Mouse (Mus musculus): Measurements from ENCODE around the gene Fgfrl1. TPM values are rescaled to one million over a fixed set of nuclear protein-coding genes. Genes with fewer than 3 reads are reported as not detected.

The Fgfrl1 gene
- 39.0 and 44.7 TPM in 2 replicates for total RNA-seq (2021)
- long read RNA-seq, experiment 1, transcript Fgfrl1-201 (7 exons, 2,329 nt): major isoform, 11 of 25 reads
- long read RNA-seq, experiment 1, partial matches to known transcripts: 6 of 25 reads
- long read RNA-seq, experiment 1, other reads (novel, unspliced or antisense): 7 of 25 reads
- long read RNA-seq, experiment 2, transcript Fgfrl1-201 (7 exons, 2,329 nt): major isoform, 17 of 28 reads
- long read RNA-seq, experiment 2, partial matches to known transcripts: 1 of 28 reads
- long read RNA-seq, experiment 2, other reads (novel, unspliced or antisense): 9 of 28 reads

- DNase-seq: peak; percentile 87
Observed at GRCm38 (mm10) chr5:108692271-108692670, at the start of gene Fgfrl1. Gene Fgfrl1 (plus strand): TSS chr5:108692382.

DNA sequence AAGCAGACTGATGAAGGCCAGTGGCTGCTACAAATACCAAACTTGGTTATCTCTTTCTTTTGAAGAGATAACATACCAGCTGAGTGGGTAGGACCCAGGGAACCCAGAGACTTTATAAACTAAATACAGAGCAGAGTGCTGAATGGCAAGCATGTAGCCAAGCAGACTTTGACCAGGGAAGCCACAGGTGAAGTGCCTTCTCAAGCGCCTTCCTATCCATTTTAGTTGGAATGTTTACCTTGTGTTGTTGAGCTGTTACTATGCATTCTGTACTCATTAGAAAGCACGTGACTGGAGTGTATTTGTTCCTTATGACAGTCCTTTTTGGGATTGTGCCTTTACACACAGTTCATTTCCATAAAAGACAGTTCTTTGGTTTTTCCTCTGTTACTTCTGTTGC, 48.5 kb upstream of the Fgfrl1 start:
- DNase-seq: no peak

- DNase-seq: no peak
Observed at GRCm38 (mm10) chr5:108645651-108646342, 46.4 kb upstream of the Fgfrl1 start.

DNA sequence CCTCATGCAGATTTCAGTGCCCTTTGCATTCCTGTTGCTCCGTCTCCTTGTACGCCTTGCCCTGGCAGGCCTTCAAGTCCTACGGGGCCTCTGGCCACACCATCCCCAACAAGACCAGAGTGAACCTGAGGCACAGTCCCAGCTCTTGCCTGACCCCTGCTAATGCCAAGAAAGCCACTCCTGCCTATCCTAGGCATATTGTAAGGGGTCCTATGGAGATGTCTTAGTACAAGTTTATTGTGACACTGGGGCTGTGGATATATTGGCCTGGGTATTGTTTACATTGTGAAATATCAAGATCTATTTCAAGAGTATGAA, 45.9 kb upstream of the Fgfrl1 start:
- DNase-seq: no peak

DNA sequence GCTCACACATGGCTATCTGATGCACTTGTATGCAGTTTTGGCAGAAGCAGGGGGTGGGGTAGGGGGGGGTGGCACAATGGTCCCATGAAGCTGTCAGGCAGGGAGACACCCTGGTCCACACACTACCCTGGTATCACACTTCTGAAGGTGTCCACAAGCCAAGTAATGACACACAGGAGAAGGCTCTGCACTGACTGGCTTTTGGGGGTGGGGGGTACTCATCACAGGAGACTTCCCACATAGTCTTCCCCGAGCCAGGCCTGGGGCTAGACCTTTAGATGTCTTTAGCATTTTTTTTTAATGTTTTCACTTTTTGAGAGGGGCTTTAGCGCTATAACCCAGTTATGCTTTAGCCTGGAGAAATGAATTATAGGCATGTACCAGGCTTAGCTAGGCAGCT, 44.9 kb upstream of the Fgfrl1 start:
- no peak for DNase-seq

GRCm38 (mm10) chr5:108647820-108648465, 44.2 kb upstream of the Fgfrl1 start:
- DNase-seq: no peak

DNA sequence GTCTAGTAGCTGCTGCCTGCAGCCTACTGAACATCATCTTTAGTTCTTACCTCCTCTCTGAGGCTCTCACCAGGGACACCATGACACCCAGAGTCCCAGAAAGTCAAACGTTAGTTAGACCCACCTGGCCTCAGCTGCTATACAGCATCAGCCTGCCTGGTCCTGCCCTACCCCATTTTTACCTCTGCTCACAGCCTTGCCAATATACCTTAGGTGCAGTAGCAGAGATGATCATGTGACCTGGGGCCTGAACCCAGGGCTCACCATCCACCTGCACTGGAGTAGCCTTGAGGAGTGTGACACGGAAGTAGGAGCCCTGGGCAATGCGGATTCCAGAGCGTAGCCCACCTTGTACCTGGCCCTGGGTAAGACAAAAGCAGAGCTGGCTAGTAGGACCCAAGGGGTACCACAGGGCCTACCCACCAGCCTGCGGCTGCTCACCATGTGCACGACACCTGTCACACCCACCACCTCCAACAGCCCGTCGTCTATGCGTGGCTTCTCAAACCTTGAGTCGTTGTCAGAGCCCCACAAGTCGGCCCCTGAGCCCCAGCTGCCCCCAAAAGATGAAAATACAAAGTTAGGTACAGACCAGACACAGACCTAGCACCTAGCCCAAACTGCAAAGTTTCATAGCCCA, 43.1 kb upstream of the Fgfrl1 start:
- DNase-seq: no peak

- DNase-seq: no peak
Observed at GRCm38 (mm10) chr5:108650341-108650740, 41.8 kb upstream of the Fgfrl1 start.

- DNase-seq: no peak
Observed at GRCm38 (mm10) chr5:108651136-108651720, 41.0 kb upstream of the Fgfrl1 start.

DNA sequence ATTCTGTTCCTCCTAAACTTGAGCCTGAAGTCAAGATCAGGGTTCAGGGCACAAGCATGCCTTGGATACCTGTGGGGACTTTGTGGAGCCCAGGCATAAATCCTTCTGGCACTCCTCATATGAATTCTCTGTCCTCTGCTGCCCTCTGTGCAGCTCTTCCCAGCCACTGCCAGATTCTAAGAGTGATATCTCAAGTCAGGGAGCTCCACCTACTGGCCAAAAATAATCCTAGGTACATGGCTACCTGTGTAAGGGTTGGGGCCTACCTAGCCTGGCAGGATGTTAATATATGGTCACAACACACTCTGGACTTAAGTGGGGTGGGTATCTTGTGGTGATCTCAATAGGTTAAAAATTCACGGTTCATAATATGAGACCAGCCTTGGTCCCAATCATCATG, 40.4 kb upstream of the Fgfrl1 start:
- peak; percentile 69 for DNase-seq

GRCm38 (mm10) chr5:108653341-108653740, 38.8 kb upstream of the Fgfrl1 start:
- no peak for DNase-seq

DNA sequence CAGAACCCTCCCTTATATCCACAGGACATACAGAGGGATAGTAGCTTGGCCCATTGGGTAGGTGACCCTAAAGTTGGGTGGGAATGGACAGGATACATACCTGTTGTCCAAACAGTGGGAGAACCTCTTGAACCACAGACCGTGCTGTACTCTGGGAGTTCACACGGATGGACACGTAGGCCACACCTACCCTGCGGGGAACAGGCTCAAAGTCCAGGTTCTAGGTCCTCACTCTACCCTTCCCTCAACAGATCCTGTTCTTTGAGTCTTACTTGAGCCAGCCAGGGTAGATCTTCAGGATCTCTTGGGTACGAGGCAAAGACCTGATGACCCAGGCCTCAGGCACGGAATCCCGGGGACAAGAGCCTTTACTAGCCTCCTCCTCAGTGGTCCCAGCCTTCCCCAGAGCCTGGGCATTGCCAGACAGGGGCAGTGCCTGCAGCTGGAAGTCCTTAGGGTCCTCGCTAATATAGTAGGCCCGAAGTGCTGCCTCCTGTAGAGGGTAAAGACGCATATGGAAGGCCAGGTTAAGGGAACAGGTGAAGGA, 37.7 kb upstream of the Fgfrl1 start:
- no peak for DNase-seq

DNA sequence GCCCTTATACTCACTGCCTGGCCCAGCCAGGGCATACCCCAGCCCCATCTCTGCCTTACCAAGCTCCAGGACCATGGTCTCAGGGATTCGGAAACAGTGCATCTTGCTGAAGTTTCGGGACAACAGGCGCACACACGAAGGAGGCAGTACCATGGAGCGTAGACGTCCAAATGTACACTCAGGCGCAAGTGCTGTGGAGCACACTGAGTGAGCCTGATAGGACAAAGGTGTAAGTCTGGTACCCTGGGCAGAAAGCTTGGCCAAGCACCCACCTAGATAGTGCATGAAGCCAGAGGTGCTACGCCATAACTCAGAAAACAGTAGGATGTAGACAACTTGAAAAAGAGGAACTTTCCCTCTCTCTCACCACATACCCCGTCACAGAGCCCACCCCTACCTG, 36.8 kb upstream of the Fgfrl1 start:
- no peak for DNase-seq

- DNase-seq: no peak
Observed at GRCm38 (mm10) chr5:108655891-108656650, 36.1 kb upstream of the Fgfrl1 start.

DNA sequence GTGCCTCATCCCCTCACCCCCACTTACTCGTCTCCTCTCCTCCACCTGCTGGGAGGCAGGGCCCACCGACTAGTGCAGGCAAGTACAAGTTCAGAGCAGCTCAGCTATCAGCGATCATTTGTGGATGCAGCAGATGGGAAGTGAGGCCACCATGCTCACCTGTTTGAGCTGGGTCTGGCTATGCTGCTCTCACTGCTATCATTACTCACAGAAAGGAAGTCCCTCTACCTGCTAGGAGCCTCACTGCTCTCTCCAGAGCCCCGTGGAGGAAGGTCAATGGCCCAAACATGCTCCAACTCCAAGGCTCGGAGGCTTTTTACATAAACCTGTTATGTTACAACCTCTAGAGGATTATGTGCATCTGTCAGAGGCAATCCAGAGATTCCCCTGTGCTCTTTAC, 34.8 kb upstream of the Fgfrl1 start:
- DNase-seq: no peak

DNA sequence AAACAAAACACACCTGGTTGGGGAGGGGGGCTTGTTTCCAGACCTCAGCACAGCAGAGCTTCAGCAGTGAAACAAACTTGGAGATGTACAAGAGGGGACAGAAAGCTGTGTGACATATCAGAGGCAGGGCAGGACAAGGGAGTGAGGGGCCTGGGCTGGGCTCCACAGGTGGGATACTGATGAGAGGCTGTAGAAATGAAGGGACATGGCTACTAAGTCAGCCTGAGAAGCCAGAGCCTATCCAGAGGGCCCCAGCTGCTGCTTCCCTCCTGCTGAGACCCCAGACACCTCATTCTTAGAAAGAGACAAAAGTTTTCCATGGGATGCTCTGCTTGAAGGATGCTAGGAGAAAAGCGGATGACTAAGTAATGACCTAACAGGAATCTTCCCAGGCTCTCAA, 33.6 kb upstream of the Fgfrl1 start:
- no peak for DNase-seq

DNA sequence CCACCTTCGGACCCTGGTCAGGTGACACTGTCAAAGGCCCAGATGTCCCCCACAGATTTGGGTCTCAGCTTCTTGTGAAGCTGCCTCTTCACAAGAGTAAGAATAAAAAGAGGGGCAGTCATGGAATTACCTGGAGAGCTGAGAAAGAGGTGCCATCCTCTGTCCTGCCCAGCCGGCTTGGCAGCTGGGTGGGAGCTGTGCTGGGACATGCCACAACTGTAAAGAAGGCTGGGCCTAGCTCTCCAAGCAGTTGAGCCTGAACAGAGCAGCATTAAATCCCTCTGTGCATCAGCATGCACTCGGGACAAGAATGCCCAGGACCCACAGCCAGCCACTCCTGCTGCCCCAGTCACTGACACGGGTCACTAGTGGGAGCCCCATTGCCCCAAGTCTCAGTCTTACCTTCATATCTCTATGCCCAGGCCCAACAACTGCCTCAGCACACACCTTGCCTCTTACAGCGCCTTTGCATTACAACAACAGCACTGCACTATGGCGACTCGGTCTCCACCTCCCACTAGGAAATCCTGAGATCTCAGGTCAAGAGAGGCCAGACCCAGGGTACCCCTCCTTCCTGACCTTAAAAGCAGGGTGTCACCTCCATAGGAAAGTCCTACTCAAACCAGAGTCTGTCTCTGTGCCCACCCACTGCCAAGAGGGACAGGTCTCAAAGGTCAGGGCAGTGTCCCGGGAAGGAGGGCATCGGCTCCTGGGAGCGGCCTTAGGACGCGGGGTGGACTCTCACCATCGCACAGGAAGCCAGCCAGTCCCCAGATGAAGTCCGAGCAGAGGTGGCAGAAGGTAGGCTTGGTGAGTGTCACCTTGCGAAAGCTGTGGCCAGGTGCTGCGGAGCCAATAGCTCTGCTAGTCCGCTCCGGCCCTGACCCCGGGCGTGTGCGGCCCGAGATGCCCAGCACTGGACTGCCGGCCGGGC, 32.2 kb upstream of the Fgfrl1 start, which contains the start of gene Idua:
Idua (plus strand) TSS at position 634 of the 934 bp plus-strand sequence.
- DNase-seq: no peak

- peak; percentile 97 for DNase-seq
Observed at GRCm38 (mm10) chr5:108660632-108661268, 31.4 kb upstream of the Fgfrl1 start.

GRCm38 (mm10) chr5:108662772-108663171, 29.4 kb upstream of the Fgfrl1 start:
- DNase-seq: no peak

DNA sequence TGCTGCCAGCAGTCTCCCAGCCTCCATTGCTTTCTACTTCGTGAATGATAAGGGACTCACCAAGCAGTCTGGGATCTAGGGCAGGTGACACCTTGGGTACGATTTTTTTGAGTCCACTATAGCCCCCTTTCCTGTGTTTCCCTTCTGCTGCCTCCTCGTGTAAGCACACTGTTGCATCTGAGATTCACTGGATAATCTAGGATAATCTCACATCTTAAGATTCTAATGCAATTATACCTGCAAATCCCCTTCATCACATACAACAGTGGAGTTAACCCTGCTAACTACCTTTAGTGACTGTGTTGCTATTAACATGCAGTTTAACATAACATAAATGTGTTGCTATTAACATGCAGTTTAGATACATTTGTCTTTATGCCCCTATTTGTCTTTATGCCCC, 27.1 kb upstream of the Fgfrl1 start:
- no peak for DNase-seq

All from adrenal gland, postnatal 14 days (tissue).